Mouse (Mus musculus) lung, postnatal 0 days (tissue): ENCODE data around the gene Tor2a.

Source experiments
- CTCF ChIP-seq: IDR thresholded peaks from 2 replicates; pipeline ENCODE4 v1.5.1; 2016; ENCODE audit warnings: antibody characterized with exemption, mild to moderate bottlenecking
- EP300 ChIP-seq: IDR thresholded peaks from 2 replicates; pipeline ENCODE4 v1.6.1; 2016; ENCODE audit warnings: antibody characterized with exemption, mild to moderate bottlenecking, control low read depth

DNA sequence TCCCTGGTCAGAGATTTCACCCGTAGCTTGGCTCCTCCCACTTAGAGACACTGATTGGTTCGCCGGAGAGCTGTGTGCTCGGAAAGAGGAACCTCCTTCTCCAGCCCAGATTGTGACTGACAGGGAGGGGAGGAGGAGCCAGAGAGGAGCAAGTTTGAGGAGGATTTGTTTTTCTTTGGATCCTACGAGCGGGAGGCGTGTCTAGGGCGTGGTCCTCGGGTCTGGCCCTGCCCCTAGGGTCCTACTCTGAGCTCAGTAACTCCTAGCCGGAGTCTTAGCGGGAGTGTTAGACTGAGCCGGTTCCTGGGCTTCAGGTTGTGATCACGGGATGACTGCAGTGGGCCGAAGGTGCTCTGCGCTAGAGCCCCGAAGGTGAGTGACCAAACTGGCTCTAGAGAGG is 29.6 kb upstream of the Tor2a start:
- no peak for TF ChIP-seq EP300
- TF ChIP-seq CTCF = no peak
